Mouse (Mus musculus): ENCODE measurements around the gene Dpagt1. TPM values are rescaled to one million over a fixed set of nuclear protein-coding genes. Genes with fewer than 3 reads are reported as not detected.

Dpagt1 gene
- polyA plus RNA-seq, 1 experiment from 2014 or later: 38.2 TPM

DNA sequence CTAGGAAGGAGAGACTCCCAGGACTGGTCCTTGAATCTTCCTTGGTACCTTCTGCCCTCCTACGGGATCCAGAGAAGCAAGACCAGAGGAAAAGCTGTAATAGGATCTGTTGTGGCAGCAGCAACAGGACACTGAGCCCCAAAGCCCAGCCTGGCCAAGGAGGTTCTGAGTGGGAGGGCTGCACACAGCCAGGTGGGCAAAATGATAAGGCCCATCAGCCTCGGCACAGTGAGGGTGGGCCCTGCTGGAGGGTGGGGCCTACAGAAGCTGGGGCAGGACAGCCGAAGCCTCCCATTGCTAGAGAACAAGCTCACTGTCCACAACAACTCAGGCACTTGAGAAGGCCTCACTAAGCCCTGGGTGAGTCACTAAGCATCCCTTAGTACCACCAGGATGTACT, 16.4 kb downstream of the Dpagt1 start:
- no peak overlapping the region for H3K4me2 ChIP-seq (ENCODE audit: low read length)
- no peak overlapping the region for H3K27ac ChIP-seq (ENCODE audit: low read depth, low read length)
- H3K9ac ChIP-seq (ENCODE audit: low read length): no peak overlapping the region
- H3K4me3 ChIP-seq (ENCODE audit: low read depth, low read length): no peak overlapping the region
- peaks cover 10% of the 10 kb centered on the region for H3K4me1 ChIP-seq (ENCODE audit: control insufficient read depth, insufficient read depth, low read length)
- no peak for ATAC-seq
- H3K27me3 ChIP-seq (replicated peaks; ENCODE audit: control insufficient read depth, insufficient read depth, low read length): no peaks in the 10 kb centered on the region
- no peaks in the 10 kb centered on the region for H3K9me3 ChIP-seq (replicated peaks; ENCODE audit: control insufficient read depth, low read length)
- DNase-seq (ENCODE audit: low spot score): no peak
- 80% methylated on average over 3 of the region's 3 CpGs for WGBS
- H3K36me3 ChIP-seq (ENCODE audit: control insufficient read depth, insufficient read depth, low read length): peaks cover 30% of the 10 kb centered on the region

DNA sequence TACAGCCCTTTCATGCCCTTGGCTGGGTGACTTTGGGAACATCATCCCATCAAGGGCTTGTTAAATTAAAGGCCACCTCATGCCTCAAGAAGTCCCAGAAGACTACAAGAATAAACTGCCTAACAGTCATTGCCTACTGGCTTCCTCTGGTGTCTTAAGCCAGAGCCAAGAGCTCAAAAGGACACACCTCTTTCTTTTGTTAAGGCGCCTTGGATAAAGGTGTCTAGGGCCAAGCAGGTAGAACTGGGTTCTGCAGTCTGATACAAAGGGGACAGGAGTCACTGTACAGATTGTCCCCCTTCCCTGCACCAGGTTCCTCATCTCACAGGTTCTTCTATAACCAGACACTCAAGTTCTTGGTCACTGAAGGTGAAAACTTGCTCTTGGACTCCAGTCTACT, 16.8 kb downstream of the Dpagt1 start:
- 89% methylated on average over 1 of the region's 1 CpGs for WGBS
- ATAC-seq (no peak), DNase-seq (ENCODE audit: low spot score) (no peak)
- H3K27ac ChIP-seq (ENCODE audit: low read depth, low read length): no peak overlapping the region
- no peaks in the 10 kb centered on the region for H3K27me3 ChIP-seq (replicated peaks; ENCODE audit: control insufficient read depth, insufficient read depth, low read length)
- no peak overlapping the region for H3K4me2 ChIP-seq (ENCODE audit: low read length)
- H3K9ac ChIP-seq (ENCODE audit: low read length): peak overlapping the region; percentile 77; the same call in 1 of the 2 replicates
- peaks cover 6% of the 10 kb centered on the region for H3K4me1 ChIP-seq (ENCODE audit: control insufficient read depth, insufficient read depth, low read length)
- H3K4me3 ChIP-seq (ENCODE audit: low read depth, low read length): no peak overlapping the region
- H3K36me3 ChIP-seq (ENCODE audit: control insufficient read depth, insufficient read depth, low read length): peaks cover 31% of the 10 kb centered on the region
- H3K9me3 ChIP-seq (replicated peaks; ENCODE audit: control insufficient read depth, low read length): no peaks in the 10 kb centered on the region

DNA sequence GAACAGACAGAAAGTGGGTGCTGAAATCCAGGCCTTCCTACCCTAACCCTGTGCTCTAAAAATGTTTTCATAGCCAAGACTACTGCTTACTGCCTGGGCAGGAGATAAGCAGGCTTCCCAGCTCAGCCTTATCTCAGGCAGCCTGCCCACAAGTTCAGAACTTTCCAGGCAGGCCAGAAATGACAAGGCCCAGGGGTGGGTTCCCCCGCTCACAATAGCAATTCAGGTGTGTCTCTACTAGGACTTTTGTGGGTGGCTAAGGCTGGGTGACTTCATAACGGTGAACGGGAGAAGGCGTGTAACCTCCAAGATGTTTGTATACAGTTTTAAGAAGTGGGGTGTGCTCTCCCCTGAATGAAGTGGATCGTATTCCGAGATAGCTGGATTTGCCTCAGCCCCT, 17.5 kb downstream of the Dpagt1 start:
- Histone ChIP-seq H3K4me2 (ENCODE audit: low read length) (peak overlapping the region; percentile 70), H3K36me3 (ENCODE audit: control insufficient read depth, insufficient read depth, low read length) (peaks cover 34% of the 10 kb centered on the region), H3K4me1 (ENCODE audit: control insufficient read depth, insufficient read depth, low read length) (peaks cover 5% of the 10 kb centered on the region), H3K27me3 (replicated peaks; ENCODE audit: control insufficient read depth, insufficient read depth, low read length) (no peaks in the 10 kb centered on the region), H3K4me3 (ENCODE audit: low read depth, low read length) (peak overlapping the region; percentile 70), H3K9ac (ENCODE audit: low read length) (peak overlapping the region; percentile 77), H3K27ac (ENCODE audit: low read depth, low read length) (peak overlapping the region; percentile 94; the same call in 1 of the 2 replicates), H3K9me3 (replicated peaks; ENCODE audit: control insufficient read depth, low read length) (no peaks in the 10 kb centered on the region)
- 11% methylated on average over 6 of the region's 6 CpGs for WGBS
- ATAC-seq: 0 out of 2 replicates have a peak, but pooled peaks have one; percentile 0
- no peak for DNase-seq (ENCODE audit: low spot score)

DNA sequence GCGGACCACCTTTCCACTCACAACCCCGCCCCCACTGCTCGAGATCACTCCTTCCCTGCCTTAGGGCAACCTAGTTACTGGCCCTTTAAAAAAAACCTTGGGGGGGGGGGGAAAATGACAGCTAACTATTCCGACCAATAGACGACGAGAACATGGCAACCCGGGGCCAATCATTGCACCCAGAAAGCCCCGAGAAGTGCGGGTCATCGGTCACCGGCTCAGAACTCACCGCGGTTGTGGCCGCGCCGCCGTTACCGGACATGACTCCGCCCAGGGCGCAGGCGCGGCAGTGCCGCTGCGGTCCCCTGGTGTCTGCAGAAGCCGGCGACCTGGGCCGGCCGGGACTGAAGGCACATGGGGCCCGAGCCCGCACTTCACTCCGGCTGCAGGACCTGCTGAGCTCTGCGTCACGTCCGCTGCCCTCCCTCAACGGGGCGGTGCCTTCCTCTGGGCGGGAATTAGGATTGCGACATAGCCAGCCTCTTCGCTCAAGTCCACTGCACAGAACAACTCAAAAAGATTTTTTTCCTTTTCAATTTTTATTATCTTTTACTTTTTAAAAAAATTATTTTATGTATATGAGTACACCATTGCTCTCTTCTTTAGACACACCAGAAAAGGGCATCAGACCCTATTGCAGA, 18.1 kb downstream of the Dpagt1 start, which contains the start of gene Hmbs:
Gene Hmbs (minus strand): TSS at position 448 of the 641 bp plus-strand sequence.
- H3K9me3 ChIP-seq (replicated peaks; ENCODE audit: control insufficient read depth, low read length): no peaks in the 10 kb centered on the region
- H3K4me1 ChIP-seq (ENCODE audit: control insufficient read depth, insufficient read depth, low read length): peaks cover 5% of the 10 kb centered on the region
- peaks cover 35% of the 10 kb centered on the region for H3K36me3 ChIP-seq (ENCODE audit: control insufficient read depth, insufficient read depth, low read length)
- peak within 1 kb of the TSS; percentile 70 for H3K4me2 ChIP-seq (ENCODE audit: low read length)
- DNase-seq (ENCODE audit: low spot score): peak; percentile 95
- WGBS: under 1% methylated on average over 39 of the region's 39 CpGs
- no peaks in the 10 kb centered on the region for H3K27me3 ChIP-seq (replicated peaks; ENCODE audit: control insufficient read depth, insufficient read depth, low read length)
- H3K9ac ChIP-seq (ENCODE audit: low read length): peak within 1 kb of the TSS; percentile 77
- H3K27ac ChIP-seq (ENCODE audit: low read depth, low read length): peak within 1 kb of the TSS; percentile 94
- peak within 1 kb of the TSS; percentile 70 for H3K4me3 ChIP-seq (ENCODE audit: low read depth, low read length)
- ATAC-seq: peak; percentile 97

DNA sequence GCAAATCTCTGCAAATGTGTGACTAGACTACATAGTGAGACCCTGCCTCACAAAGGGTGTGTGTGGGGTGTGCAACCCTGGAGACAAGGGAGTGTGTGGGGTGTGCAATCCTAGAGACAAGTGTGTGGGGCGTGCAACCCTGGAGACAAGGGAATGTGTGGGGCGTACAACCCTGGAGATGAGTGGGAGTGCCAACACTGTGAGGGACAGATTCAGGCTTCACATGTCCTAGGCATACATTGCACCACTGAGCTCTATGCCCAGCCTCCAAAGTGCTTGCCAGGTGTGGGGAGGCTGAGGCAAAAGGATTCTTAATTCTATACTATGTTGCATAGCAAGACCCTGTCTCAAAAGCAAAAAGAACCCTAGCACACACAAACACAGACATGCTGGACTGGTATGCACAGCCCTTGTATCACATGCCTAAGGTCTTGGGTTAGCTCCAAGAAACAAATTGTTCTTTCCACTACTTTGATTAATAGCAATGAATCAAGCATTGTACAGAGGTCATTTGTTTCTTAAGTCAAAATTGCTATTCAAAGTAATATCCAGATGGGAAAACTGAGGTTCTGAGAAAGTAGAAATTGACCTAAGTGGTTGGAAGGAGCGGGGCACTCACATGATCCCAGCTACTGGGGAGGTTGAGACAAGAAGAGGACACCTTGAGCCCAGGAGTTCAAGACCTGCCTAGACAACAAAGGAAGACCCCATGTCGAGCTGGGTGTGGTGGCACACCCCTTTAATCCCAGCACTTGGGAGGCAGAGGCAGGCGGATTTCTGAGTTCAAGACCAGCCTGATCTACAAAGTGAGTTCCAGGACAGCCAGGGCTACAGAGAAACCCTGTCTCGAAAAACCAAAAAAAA, 20.0 kb downstream of the Dpagt1 start:
- Histone ChIP-seq H3K27ac (ENCODE audit: low read depth, low read length) (no peak overlapping the region), H3K9ac (ENCODE audit: low read length) (no peak overlapping the region), H3K27me3 (replicated peaks; ENCODE audit: control insufficient read depth, insufficient read depth, low read length) (no peaks in the 10 kb centered on the region), H3K4me2 (ENCODE audit: low read length) (no peak overlapping the region), H3K4me1 (ENCODE audit: control insufficient read depth, insufficient read depth, low read length) (peaks cover 5% of the 10 kb centered on the region), H3K36me3 (ENCODE audit: control insufficient read depth, insufficient read depth, low read length) (peaks cover 45% of the 10 kb centered on the region), H3K9me3 (replicated peaks; ENCODE audit: control insufficient read depth, low read length) (no peaks in the 10 kb centered on the region), H3K4me3 (ENCODE audit: low read depth, low read length) (no peak overlapping the region)
- 88% methylated on average over 6 of the region's 6 CpGs for WGBS
- no peak for ATAC-seq
- DNase-seq (ENCODE audit: low spot score): no peak

DNA sequence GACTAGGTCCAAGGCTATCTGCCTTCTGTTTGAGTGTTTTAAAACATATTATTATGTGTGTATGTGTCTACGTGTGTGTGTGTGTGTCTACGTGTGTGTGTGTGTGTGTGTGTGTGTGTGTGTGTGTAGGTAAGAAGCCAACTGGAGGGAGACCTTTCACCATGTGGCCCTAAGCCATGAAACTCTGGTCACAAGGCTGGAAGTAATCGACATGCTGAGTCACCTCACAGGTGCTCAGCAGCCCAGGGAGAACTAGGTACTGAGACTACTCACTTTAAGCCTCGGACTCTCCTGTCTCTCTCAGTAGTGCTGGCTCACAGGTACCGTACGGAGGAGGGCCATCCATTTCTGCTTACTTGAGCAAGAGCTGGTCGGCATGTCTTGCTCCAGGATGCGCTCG, 21.3 kb downstream of the Dpagt1 start:
- H3K36me3 ChIP-seq (ENCODE audit: control insufficient read depth, insufficient read depth, low read length): peaks cover 58% of the 10 kb centered on the region
- H3K4me1 ChIP-seq (ENCODE audit: control insufficient read depth, insufficient read depth, low read length): peaks cover 5% of the 10 kb centered on the region
- no peak overlapping the region for H3K4me2 ChIP-seq (ENCODE audit: low read length)
- WGBS: 91% methylated on average over 9 of the region's 9 CpGs
- H3K9ac ChIP-seq (ENCODE audit: low read length): no peak overlapping the region
- no peaks in the 10 kb centered on the region for H3K27me3 ChIP-seq (replicated peaks; ENCODE audit: control insufficient read depth, insufficient read depth, low read length)
- H3K9me3 ChIP-seq (replicated peaks; ENCODE audit: control insufficient read depth, low read length): no peaks in the 10 kb centered on the region
- no peak for ATAC-seq
- H3K27ac ChIP-seq (ENCODE audit: low read depth, low read length): no peak overlapping the region
- DNase-seq (ENCODE audit: low spot score): no peak
- no peak overlapping the region for H3K4me3 ChIP-seq (ENCODE audit: low read depth, low read length)

DNA sequence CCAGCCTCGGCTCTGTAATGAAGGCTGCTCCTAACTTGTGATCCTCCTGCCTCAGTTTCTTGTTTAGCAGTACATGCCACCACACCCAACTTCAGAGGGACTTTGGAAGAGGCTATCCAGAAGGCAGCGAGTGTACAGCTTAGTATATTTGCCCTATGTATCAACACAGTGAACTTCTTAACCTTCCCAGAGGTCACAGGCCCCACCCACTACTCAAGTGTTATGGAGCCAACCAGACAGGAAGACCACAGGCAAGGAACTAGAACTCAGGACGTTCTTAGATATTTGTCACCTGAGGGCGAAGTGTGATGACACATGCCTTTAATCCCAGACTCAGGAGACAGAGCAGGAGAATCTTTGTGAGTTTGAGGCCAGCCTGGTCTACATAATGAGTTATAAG, 21.8 kb downstream of the Dpagt1 start:
- no peak overlapping the region for H3K9ac ChIP-seq (ENCODE audit: low read length)
- 89% methylated on average over 4 of the region's 4 CpGs for WGBS
- ATAC-seq (no peak), DNase-seq (ENCODE audit: low spot score) (no peak)
- H3K4me2 ChIP-seq (ENCODE audit: low read length): no peak overlapping the region
- no peak overlapping the region for H3K27ac ChIP-seq (ENCODE audit: low read depth, low read length)
- H3K9me3 ChIP-seq (replicated peaks; ENCODE audit: control insufficient read depth, low read length): no peaks in the 10 kb centered on the region
- H3K4me1 ChIP-seq (ENCODE audit: control insufficient read depth, insufficient read depth, low read length): peaks cover 5% of the 10 kb centered on the region
- no peaks in the 10 kb centered on the region for H3K27me3 ChIP-seq (replicated peaks; ENCODE audit: control insufficient read depth, insufficient read depth, low read length)
- no peak overlapping the region for H3K4me3 ChIP-seq (ENCODE audit: low read depth, low read length)
- H3K36me3 ChIP-seq (ENCODE audit: control insufficient read depth, insufficient read depth, low read length): peaks cover 62% of the 10 kb centered on the region

DNA sequence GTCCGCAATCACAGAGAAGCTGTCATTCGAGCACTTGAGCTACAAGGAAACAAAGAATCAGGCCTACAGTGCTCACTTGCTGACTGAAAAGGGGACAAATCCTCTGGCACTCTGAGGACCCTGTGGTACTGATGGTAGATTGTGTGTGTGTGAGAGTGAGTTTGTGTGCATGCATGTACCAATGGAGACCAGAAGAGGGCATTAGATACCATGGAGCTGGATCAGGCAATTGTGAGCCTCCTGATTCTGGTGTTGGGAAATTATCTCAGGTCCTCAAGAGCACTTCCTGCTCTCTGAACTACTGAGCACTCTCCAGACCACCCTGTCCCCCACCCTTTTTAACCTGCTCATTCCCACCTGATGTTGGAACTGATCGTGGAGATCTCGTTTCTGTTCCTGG, 22.7 kb downstream of the Dpagt1 start:
- DNase-seq (ENCODE audit: low spot score) (no peak), ATAC-seq (no peak)
- no peak overlapping the region for H3K9ac ChIP-seq (ENCODE audit: low read length)
- H3K36me3 ChIP-seq (ENCODE audit: control insufficient read depth, insufficient read depth, low read length): peaks cover 71% of the 10 kb centered on the region
- 97% methylated on average over 4 of the region's 4 CpGs for WGBS
- H3K4me1 ChIP-seq (ENCODE audit: control insufficient read depth, insufficient read depth, low read length): no peaks in the 10 kb centered on the region; the same call in 1 of the 2 replicates
- no peak overlapping the region for H3K27ac ChIP-seq (ENCODE audit: low read depth, low read length)
- no peak overlapping the region for H3K4me2 ChIP-seq (ENCODE audit: low read length)
- no peaks in the 10 kb centered on the region for H3K27me3 ChIP-seq (replicated peaks; ENCODE audit: control insufficient read depth, insufficient read depth, low read length)
- no peak overlapping the region for H3K4me3 ChIP-seq (ENCODE audit: low read depth, low read length)
- no peaks in the 10 kb centered on the region for H3K9me3 ChIP-seq (replicated peaks; ENCODE audit: control insufficient read depth, low read length)

DNA sequence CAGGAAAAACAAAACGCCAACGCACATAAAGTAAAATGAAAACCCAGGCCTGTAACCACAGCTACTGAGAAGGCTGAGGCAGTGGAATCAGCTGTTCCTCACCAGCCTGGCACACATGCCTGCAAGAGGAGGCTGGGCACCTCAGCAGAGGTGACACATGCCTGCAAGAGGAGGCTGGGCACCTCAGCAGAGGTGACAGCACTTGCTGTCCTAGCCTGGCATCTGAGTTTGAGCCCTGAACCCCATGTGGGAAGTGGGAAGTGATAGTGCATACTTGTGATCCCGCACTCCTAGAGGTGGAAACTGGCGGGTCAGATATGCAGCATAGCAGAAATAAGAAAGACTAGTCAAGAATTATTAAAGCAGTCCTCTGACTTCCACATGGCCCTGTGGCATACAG, 25.6 kb downstream of the Dpagt1 start:
- DNase-seq (ENCODE audit: low spot score): no peak
- H3K36me3 ChIP-seq (ENCODE audit: control insufficient read depth, insufficient read depth, low read length): peaks cover 96% of the 10 kb centered on the region
- ATAC-seq: no peak
- H3K27ac ChIP-seq (ENCODE audit: low read depth, low read length): no peak overlapping the region
- H3K4me2 ChIP-seq (ENCODE audit: low read length): no peak overlapping the region
- H3K4me1 ChIP-seq (ENCODE audit: control insufficient read depth, insufficient read depth, low read length): no peaks in the 10 kb centered on the region
- WGBS: 94% methylated on average over 4 of the region's 4 CpGs
- H3K4me3 ChIP-seq (ENCODE audit: low read depth, low read length): no peak overlapping the region
- no peaks in the 10 kb centered on the region for H3K9me3 ChIP-seq (replicated peaks; ENCODE audit: control insufficient read depth, low read length)
- no peaks in the 10 kb centered on the region for H3K27me3 ChIP-seq (replicated peaks; ENCODE audit: control insufficient read depth, insufficient read depth, low read length)
- no peak overlapping the region for H3K9ac ChIP-seq (ENCODE audit: low read length)

Data from forebrain, embryonic 14.5 days (tissue).